Mouse (Mus musculus): ENCODE measurements at regions not wholly inside any gene's neighbourhood (a gene's known extent, or its start where the extent isn't known, plus 50 kb on each side); places are given as distances from the start of the nearest gene placed in this dataset.

GRCm38 (mm10) chr6:6457726-6458125 lies 120.7 kb downstream of the Sem1 start:
- TF ChIP-seq GATA1 (IDR thresholded peaks at IDR 0.05; ENCODE audit: borderline replicate concordance, low read length) = no peak
- no peak for TF ChIP-seq FLI1 (IDR thresholded peaks at IDR 0.05; ENCODE audit: low read length)
- Histone ChIP-seq H3K36me3 (replicated peaks; ENCODE audit: low read length) (no peaks in the 10 kb centered on the region), H3K9me3 (no peaks in the 10 kb centered on the region), H3K4me3 (replicated peaks) (no peak overlapping the region), H3K27me3 (replicated peaks) (no peaks in the 10 kb centered on the region), H3K4me1 (no peaks in the 10 kb centered on the region)

DNA sequence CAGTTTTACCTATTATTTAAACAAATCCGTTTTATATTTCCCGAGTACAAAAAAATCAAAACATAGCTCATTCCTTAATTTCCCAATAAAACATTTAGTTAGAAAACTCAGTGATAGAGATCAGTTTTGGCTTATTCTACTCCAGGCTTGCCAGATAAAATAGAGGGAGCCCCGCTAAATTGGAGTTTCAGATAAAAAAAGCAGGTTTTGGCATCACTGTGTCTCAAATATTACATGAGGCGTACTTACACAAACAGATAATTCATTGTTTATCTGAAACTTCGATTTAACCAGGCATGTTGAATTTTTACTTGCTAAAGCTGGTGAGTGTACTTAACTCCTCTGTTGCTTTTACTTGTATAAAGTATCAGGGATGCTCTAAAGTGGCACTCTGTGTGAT lies 121.5 kb downstream of the Sem1 start:
- no peaks in the 10 kb centered on the region for H3K4me1 ChIP-seq
- no peaks in the 10 kb centered on the region for H3K36me3 ChIP-seq (replicated peaks; ENCODE audit: low read length)
- no peaks in the 10 kb centered on the region for H3K27me3 ChIP-seq (replicated peaks)
- TF ChIP-seq FLI1 (IDR thresholded peaks at IDR 0.05; ENCODE audit: low read length) = no peak
- TF ChIP-seq GATA1 (IDR thresholded peaks at IDR 0.05; ENCODE audit: borderline replicate concordance, low read length) = no peak
- no peak overlapping the region for H3K4me3 ChIP-seq (replicated peaks)
- no peaks in the 10 kb centered on the region for H3K9me3 ChIP-seq

GRCm38 (mm10) chr6:6455566-6455965 lies 122.9 kb downstream of the Sem1 start:
- no peaks in the 10 kb centered on the region for H3K4me1 ChIP-seq
- H3K9me3 ChIP-seq = no peaks in the 10 kb centered on the region
- TF ChIP-seq FLI1 (IDR thresholded peaks at IDR 0.05; ENCODE audit: low read length) (no peak), GATA1 (IDR thresholded peaks at IDR 0.05; ENCODE audit: borderline replicate concordance, low read length) (no peak)
- no peak overlapping the region for H3K4me3 ChIP-seq (replicated peaks)
- H3K27me3 ChIP-seq (replicated peaks) = no peaks in the 10 kb centered on the region
- H3K36me3 ChIP-seq (replicated peaks; ENCODE audit: low read length) = no peaks in the 10 kb centered on the region

- H3K9me3 ChIP-seq = no peaks in the 10 kb centered on the region
- no peak for TF ChIP-seq GATA1 (IDR thresholded peaks at IDR 0.05; ENCODE audit: borderline replicate concordance, low read length)
- no peak for TF ChIP-seq FLI1 (IDR thresholded peaks at IDR 0.05; ENCODE audit: low read length)
- H3K36me3 ChIP-seq (replicated peaks; ENCODE audit: low read length) = no peaks in the 10 kb centered on the region
- H3K4me1 ChIP-seq = no peaks in the 10 kb centered on the region
- H3K4me3 ChIP-seq (replicated peaks) = no peak overlapping the region
- H3K27me3 ChIP-seq (replicated peaks) = no peaks in the 10 kb centered on the region
These were observed 124.1 kb downstream of the Sem1 start for GRCm38 (mm10) chr6:6454396-6454795.

GRCm38 (mm10) chr6:6434855-6435254 lies 143.6 kb downstream of the Sem1 start:
- no peaks in the 10 kb centered on the region for H3K27me3 ChIP-seq (replicated peaks)
- TF ChIP-seq FLI1 (IDR thresholded peaks at IDR 0.05; ENCODE audit: low read length) = no peak
- no peak for TF ChIP-seq GATA1 (IDR thresholded peaks at IDR 0.05; ENCODE audit: borderline replicate concordance, low read length)
- 0 out of 2 replicates have a peak, but pooled peaks cover 3% of the 10 kb centered on the region for H3K9me3 ChIP-seq
- no peak overlapping the region for H3K4me3 ChIP-seq (replicated peaks)
- H3K4me1 ChIP-seq = no peaks in the 10 kb centered on the region
- H3K36me3 ChIP-seq (replicated peaks; ENCODE audit: low read length) = no peaks in the 10 kb centered on the region

DNA sequence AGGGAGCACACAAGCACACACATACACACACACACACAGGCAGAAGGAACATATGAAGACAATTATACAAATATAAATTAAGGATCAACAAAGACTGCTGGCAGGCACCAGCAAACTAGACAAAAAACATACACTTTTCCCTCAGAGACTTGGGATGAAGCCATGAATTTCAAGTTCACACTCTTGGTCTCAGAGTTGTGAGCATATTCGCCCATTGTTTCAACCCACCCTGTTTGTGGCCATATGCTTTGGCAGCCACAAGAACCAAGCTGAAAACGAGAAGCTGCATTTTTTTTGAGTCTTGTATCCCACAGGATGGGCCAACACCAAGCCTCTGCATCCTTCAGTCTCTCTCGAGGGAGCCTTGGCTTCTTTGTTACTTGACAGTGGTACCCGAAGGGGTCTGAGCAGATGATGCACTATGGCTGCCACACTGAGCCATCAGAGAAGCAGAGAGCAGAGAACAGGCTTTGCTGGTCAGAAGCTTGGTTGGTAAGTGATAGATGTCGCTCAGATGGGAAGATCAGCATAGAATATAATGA lies 144.1 kb downstream of the Sem1 start:
- Histone ChIP-seq H3K36me3 (replicated peaks; ENCODE audit: low read length) (no peaks in the 10 kb centered on the region), H3K9me3 (0 out of 2 replicates have a peak, but pooled peaks cover 3% of the 10 kb centered on the region), H3K27me3 (replicated peaks) (no peaks in the 10 kb centered on the region), H3K4me1 (no peaks in the 10 kb centered on the region), H3K4me3 (replicated peaks) (no peak overlapping the region)
- TF ChIP-seq GATA1 (IDR thresholded peaks at IDR 0.05; ENCODE audit: borderline replicate concordance, low read length) (no peak), FLI1 (IDR thresholded peaks at IDR 0.05; ENCODE audit: low read length) (no peak)

GRCm38 (mm10) chr6:6433179-6433578 lies 145.3 kb downstream of the Sem1 start:
- TF ChIP-seq GATA1 (IDR thresholded peaks at IDR 0.05; ENCODE audit: borderline replicate concordance, low read length) (no peak), FLI1 (IDR thresholded peaks at IDR 0.05; ENCODE audit: low read length) (no peak)
- Histone ChIP-seq H3K27me3 (replicated peaks) (no peaks in the 10 kb centered on the region), H3K36me3 (replicated peaks; ENCODE audit: low read length) (no peaks in the 10 kb centered on the region), H3K4me1 (no peaks in the 10 kb centered on the region), H3K4me3 (replicated peaks) (no peak overlapping the region), H3K9me3 (0 out of 2 replicates have a peak, but pooled peaks cover 3% of the 10 kb centered on the region)

DNA sequence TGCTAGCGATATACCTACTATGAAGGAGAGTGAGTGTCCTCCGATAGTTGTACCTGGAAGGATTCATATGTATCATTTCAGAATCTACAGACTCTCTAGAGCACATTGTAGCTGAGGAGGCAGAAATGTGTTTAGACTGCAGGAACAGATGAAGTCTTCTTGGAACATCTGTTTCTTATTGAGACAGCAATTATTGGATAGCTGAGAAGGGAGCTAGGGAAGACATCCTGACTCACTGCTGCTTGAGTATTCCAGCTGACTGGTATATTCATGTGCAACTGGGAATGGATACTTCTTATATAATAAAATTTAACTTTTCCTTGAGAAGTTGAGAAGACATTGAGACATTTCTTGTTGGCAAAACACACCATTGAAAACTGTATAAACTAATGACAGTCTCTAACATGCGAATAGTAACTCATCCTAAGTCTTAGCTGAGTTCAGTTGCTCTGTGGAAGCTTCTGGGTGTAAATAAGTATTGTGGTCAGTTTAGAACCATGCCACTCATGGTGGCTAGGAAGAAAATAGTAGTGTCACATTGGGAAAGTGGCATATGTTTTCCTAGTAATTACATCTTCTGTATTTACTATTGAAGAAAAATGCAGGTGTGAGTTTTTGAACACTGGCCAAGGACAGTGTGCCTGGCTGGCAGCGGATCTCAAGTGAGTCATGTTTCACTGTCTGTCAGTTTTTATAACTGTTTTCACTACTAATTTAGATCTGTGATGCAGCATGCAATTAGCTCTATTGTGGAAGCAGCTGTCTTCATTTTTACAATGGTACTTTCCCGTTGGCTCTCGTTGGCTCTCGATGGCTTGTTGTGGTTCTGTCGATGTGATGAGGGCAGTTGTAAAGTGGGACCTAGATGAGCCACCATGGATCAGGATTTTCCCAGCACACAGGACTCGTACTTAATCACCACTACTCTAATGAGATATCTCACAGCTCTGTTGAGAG lies 163.5 kb downstream of the Sem1 start:
- no peak for TF ChIP-seq GATA1 (IDR thresholded peaks at IDR 0.05; ENCODE audit: borderline replicate concordance, low read length)
- TF ChIP-seq FLI1 (IDR thresholded peaks at IDR 0.05; ENCODE audit: low read length) = no peak
- Histone ChIP-seq H3K4me3 (replicated peaks) (no peak overlapping the region), H3K36me3 (replicated peaks; ENCODE audit: low read length) (no peaks in the 10 kb centered on the region), H3K27me3 (replicated peaks) (no peaks in the 10 kb centered on the region), H3K9me3 (no peaks in the 10 kb centered on the region), H3K4me1 (no peaks in the 10 kb centered on the region)

DNA sequence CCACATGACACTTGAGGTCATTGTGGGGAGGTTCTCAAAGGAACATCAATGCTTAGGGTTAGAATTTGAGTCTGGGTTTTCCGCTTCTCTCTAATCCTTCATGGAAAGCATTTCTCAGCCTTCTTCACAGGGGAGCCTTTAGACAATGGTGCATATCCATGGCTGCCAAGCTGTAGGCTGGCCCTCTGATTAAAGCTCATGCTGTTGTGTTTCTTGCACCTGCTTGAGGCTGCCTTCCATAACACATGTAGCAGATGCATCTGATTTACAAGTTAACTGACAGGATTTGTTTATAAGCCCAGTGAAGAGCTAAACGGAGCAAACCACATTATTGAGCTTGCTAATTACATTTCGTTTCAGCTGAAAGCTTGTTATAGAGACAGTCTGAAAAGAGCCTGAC lies 180.5 kb downstream of the Sem1 start:
- Histone ChIP-seq H3K4me1 (no peaks in the 10 kb centered on the region), H3K36me3 (replicated peaks; ENCODE audit: low read length) (no peaks in the 10 kb centered on the region), H3K27me3 (replicated peaks) (no peaks in the 10 kb centered on the region), H3K4me3 (replicated peaks) (no peak overlapping the region), H3K9me3 (no peaks in the 10 kb centered on the region)
- no peak for TF ChIP-seq GATA1 (IDR thresholded peaks at IDR 0.05; ENCODE audit: borderline replicate concordance, low read length)
- no peak for TF ChIP-seq FLI1 (IDR thresholded peaks at IDR 0.05; ENCODE audit: low read length)

Measured in megakaryocyte, embryonic 14.5 days (primary cell).